Mouse (Mus musculus) embryonic facial prominence, embryonic 14.5 days (tissue): Measurements from ENCODE around the gene Hecw1. TPM values are rescaled to one million over a fixed set of nuclear protein-coding genes. Genes with fewer than 3 reads are reported as not detected.

Experiments used
- ATAC-seq: fragments of 200-750 bp; cut with Nextera tagmentation; 2 replicates; pipeline ENCODE4 v1.8.0; 2017; ENCODE audit warnings: low read depth, moderate number of reproducible peaks, moderate TSS enrichment
- DNase-seq: peaks from one replicate; pipeline ENCODE4 v3.0.0-alpha.2; 2015; ENCODE audit warnings: low spot score
- H3K27ac ChIP-seq: fragments of 300-500 bp; sonication (generic); replicated peaks from 2 replicates; pipeline ENCODE4 v1.5.1; 2014; ENCODE audit warnings: low read depth, mild to moderate bottlenecking, low read length, moderate library complexity
- H3K27me3 ChIP-seq: fragments of 300-500 bp; sonication (generic); replicated peaks from 2 replicates; pipeline ENCODE4 v1.6.1; 2014; ENCODE audit warnings: low read length; ENCODE audit not compliant: control insufficient read depth, insufficient read depth
- H3K36me3 ChIP-seq: fragments of 300-500 bp; sonication (generic); 2 replicates; pipeline ENCODE4 v1.6.1; 2014; ENCODE audit warnings: low read length, mixed read lengths; ENCODE audit not compliant: control insufficient read depth, insufficient read depth
- H3K4me1 ChIP-seq: fragments of 300-500 bp; sonication (generic); 2 replicates; pipeline ENCODE4 v1.6.1; 2014; ENCODE audit warnings: antibody characterized with exemption, low read length; ENCODE audit not compliant: control insufficient read depth, insufficient read depth
- H3K4me2 ChIP-seq: fragments of 300-500 bp; sonication (generic); 2 replicates; pipeline ENCODE4 v1.6.1; 2014; ENCODE audit warnings: low read depth, mild to moderate bottlenecking, low read length, moderate library complexity, mixed read lengths
- H3K4me3 ChIP-seq: fragments of 300-500 bp; sonication (generic); 2 replicates; pipeline ENCODE4 v1.5.1; 2014; ENCODE audit warnings: low read depth, mild to moderate bottlenecking, low read length
- H3K9ac ChIP-seq: fragments of 300-500 bp; sonication (generic); 2 replicates; pipeline ENCODE4 v1.6.1; 2014; ENCODE audit warnings: low read depth, mild to moderate bottlenecking, low read length, moderate library complexity, mixed read lengths
- H3K9me3 ChIP-seq: fragments of 300-500 bp; sonication (generic); 2 replicates; pipeline ENCODE4 v1.6.1; 2016; ENCODE audit warnings: low read length; ENCODE audit not compliant: control insufficient read depth
- WGBS: fragments of 180-500 bp; shearing (Covaris S2); extraction: QIAGEN DNeasy Blood & Tissue Kit; methylation state at CpG from one replicate; pipeline ENCODE4 v1.1.7; 2014; 5-methylcytosine and 5-hydroxymethylcytosine counted together
- polyA plus RNA-seq: library from polyadenylated mRNA; unstranded; fragments of >200 nt; fragmentation: Nextera tagmentation; extraction: Ambion mirVana; gene quantifications from 2 replicates; pipeline ENCODE4 v1.2.1, GENCODE M21; 2014

Gene Hecw1
- 1.9 and 2.0 TPM in 2 replicates for polyA plus RNA-seq

GRCm38 (mm10) chr13:14522906-14523269, at the start of gene Hecw1:
TSS of gene Hecw1 (minus strand) at chr13:14523228.
- Histone ChIP-seq H3K4me2 (peak within 1 kb of the TSS; percentile 95), H3K27ac (peak within 1 kb of the TSS; percentile 44; the same call in 1 of the 2 replicates), H3K4me1 (no peaks in the 10 kb centered on the region), H3K27me3 (peaks cover 25% of the 10 kb centered on the region), H3K36me3 (no peaks in the 10 kb centered on the region), H3K9ac (peak within 1 kb of the TSS; percentile 60), H3K4me3 (peak within 1 kb of the TSS; percentile 56), H3K9me3 (no peaks in the 10 kb centered on the region)
- ATAC-seq (peak; percentile 73), DNase-seq (peak; percentile 32)
- 2% methylated on average over 15 of the region's 15 CpGs for WGBS

GRCm38 (mm10) chr13:14561336-14561735, 38.3 kb upstream of the Hecw1 start:
- no peaks in the 10 kb centered on the region for H3K36me3 ChIP-seq
- no peak overlapping the region for H3K4me3 ChIP-seq
- no peak for DNase-seq
- 82% methylated on average over 1 of the region's 1 CpGs for WGBS
- H3K27me3 ChIP-seq, result no peaks in the 10 kb centered on the region
- no peaks in the 10 kb centered on the region for H3K9me3 ChIP-seq
- ATAC-seq, result no peak
- no peak overlapping the region for H3K27ac ChIP-seq
- no peaks in the 10 kb centered on the region for H3K4me1 ChIP-seq
- H3K9ac ChIP-seq, result no peak overlapping the region
- H3K4me2 ChIP-seq, result no peak overlapping the region

DNA sequence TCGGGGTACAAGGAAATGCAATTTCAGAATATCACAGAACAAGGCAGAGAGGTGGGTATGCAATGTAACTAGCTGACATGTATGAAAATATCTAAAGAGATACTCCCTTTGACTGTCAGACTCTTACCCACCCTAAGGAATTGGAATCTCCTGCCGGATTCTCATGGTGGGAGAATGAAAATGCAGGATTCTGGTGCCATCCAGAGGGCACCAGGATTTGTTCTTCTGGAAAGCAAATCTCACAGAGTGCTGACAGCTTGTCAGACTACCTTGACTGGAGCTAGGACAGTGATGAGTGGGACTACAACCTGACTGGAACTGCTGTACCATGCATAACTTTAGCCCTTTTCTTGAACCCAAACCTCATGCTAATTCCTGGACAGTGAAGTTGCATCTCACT, 29.6 kb upstream of the Hecw1 start:
- no peak overlapping the region for H3K4me2 ChIP-seq
- no peaks in the 10 kb centered on the region for H3K9me3 ChIP-seq
- no peak overlapping the region for H3K27ac ChIP-seq
- no peak overlapping the region for H3K4me3 ChIP-seq
- no peaks in the 10 kb centered on the region for H3K27me3 ChIP-seq
- no peaks in the 10 kb centered on the region for H3K36me3 ChIP-seq
- no peak for ATAC-seq
- 70% methylated on average over 2 of the region's 2 CpGs for WGBS
- DNase-seq, result no peak
- no peak overlapping the region for H3K9ac ChIP-seq
- no peaks in the 10 kb centered on the region for H3K4me1 ChIP-seq

DNA sequence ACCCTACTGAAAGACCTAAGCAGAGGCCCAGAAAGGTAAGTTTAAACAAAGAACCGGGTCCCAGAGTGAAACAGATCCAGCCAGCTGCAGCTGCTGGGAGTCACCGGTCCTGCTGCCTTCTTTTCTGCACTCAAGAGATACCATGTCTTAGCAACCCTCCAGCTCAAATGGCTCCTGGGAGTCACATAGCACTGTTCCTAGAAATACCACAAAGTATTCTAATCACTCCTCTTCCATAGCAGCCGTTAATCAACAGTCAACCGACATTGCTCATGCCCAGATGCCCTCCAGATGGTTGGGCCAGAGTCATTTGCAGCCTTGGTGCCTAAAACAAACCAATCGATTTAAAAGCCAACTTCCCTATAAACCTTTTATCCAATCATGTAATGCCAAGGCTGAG, 19.8 kb upstream of the Hecw1 start:
- no peaks in the 10 kb centered on the region for H3K27me3 ChIP-seq
- no peak overlapping the region for H3K4me3 ChIP-seq
- H3K36me3 ChIP-seq, result no peaks in the 10 kb centered on the region
- H3K27ac ChIP-seq, result no peak overlapping the region
- 70% methylated on average over 5 of the region's 5 CpGs for WGBS
- no peaks in the 10 kb centered on the region for H3K9me3 ChIP-seq
- H3K4me2 ChIP-seq, result no peak overlapping the region
- ATAC-seq (no peak), DNase-seq (no peak)
- no peaks in the 10 kb centered on the region for H3K4me1 ChIP-seq
- H3K9ac ChIP-seq, result no peak overlapping the region

- Histone ChIP-seq H3K9ac (peak overlapping the region; percentile 60), H3K27ac (peak overlapping the region; percentile 44; the same call in 1 of the 2 replicates), H3K4me1 (no peaks in the 10 kb centered on the region), H3K9me3 (no peaks in the 10 kb centered on the region), H3K4me3 (peak overlapping the region; percentile 56), H3K27me3 (peaks cover 25% of the 10 kb centered on the region), H3K4me2 (peak overlapping the region; percentile 95), H3K36me3 (no peaks in the 10 kb centered on the region)
- DNase-seq (peak; percentile 62), ATAC-seq (peak; percentile 90)
- WGBS, result 2% methylated on average over 36 of the region's 38 CpGs
Observed at GRCm38 (mm10) chr13:14522128-14522905, 711 bp downstream of the Hecw1 start.

GRCm38 (mm10) chr13:14521746-14522127, 1.3 kb downstream of the Hecw1 start:
- H3K4me1 ChIP-seq, result no peaks in the 10 kb centered on the region
- peak overlapping the region; percentile 51 for H3K9ac ChIP-seq
- H3K9me3 ChIP-seq, result no peaks in the 10 kb centered on the region
- DNase-seq (no peak), ATAC-seq (no peak; the same call in 1 of the 2 replicates)
- no peak overlapping the region for H3K27ac ChIP-seq
- no peaks in the 10 kb centered on the region for H3K36me3 ChIP-seq
- peak overlapping the region; percentile 95 for H3K4me2 ChIP-seq
- peak overlapping the region; percentile 56 for H3K4me3 ChIP-seq
- 20% methylated on average over 4 of the region's 4 CpGs for WGBS
- H3K27me3 ChIP-seq, result peaks cover 25% of the 10 kb centered on the region

DNA sequence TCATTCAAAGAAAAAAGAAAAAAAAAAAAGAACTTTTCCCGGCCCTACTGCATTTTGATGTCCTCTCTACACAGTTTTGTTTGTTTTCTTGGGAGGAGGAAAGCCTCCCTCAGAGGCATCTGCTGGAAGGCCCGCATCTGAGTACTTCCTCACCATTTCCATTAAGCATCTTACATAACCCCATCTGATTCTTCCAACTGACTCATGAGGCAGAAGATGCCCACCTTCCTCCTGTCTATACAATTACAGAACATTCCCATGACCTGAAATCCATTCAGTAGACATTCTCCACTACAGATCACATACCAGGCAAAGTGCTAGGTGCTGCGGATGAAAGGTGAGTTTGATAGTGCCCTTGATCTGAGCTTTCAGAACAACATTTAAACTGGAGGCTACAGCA, 3.4 kb downstream of the Hecw1 start:
- ATAC-seq (no peak), DNase-seq (no peak)
- Histone ChIP-seq H3K4me3 (no peak overlapping the region), H3K9ac (no peak overlapping the region), H3K36me3 (no peaks in the 10 kb centered on the region), H3K27ac (no peak overlapping the region), H3K4me2 (no peak overlapping the region), H3K9me3 (no peaks in the 10 kb centered on the region), H3K27me3 (peaks cover 25% of the 10 kb centered on the region), H3K4me1 (no peaks in the 10 kb centered on the region)
- WGBS, result 82% methylated on average over 3 of the region's 3 CpGs

- H3K4me3 ChIP-seq, result no peak overlapping the region
- H3K9ac ChIP-seq, result no peak overlapping the region
- peaks cover 16% of the 10 kb centered on the region; the same call in 1 of the 2 replicates for H3K27me3 ChIP-seq
- no peak overlapping the region for H3K4me2 ChIP-seq
- ATAC-seq (no peak), DNase-seq (no peak)
- H3K4me1 ChIP-seq, result no peaks in the 10 kb centered on the region
- H3K27ac ChIP-seq, result no peak overlapping the region
- H3K36me3 ChIP-seq, result no peaks in the 10 kb centered on the region
- no peaks in the 10 kb centered on the region for H3K9me3 ChIP-seq
- 79% methylated on average over 3 of the region's 3 CpGs for WGBS
Observed at GRCm38 (mm10) chr13:14517478-14517877, 5.5 kb downstream of the Hecw1 start.

DNA sequence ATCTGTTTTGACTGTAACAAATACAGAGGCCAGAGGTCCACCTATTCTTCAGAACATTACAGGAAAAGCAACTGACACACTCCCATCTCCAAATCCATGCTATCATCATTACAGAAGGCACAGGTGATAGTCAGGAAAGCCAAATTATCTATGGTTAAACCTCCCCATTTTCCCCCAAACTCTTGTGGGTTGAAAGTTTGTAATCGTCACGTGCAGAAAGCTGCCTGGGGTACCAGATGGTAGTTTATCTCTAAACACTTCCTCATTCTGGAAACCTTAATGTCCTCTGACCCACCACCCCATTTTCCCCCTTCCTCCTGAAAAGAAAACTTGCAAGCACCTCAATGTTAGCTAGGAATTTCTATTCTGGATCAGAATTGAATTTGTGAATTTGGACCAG, 7.9 kb downstream of the Hecw1 start:
- DNase-seq (no peak), ATAC-seq (no peak)
- WGBS, result 71% methylated on average over 2 of the region's 2 CpGs
- Histone ChIP-seq H3K9ac (no peak overlapping the region), H3K27me3 (no peaks in the 10 kb centered on the region), H3K27ac (no peak overlapping the region), H3K9me3 (no peaks in the 10 kb centered on the region), H3K4me1 (no peaks in the 10 kb centered on the region), H3K4me2 (no peak overlapping the region), H3K36me3 (no peaks in the 10 kb centered on the region), H3K4me3 (no peak overlapping the region)
